ENCODE assay signal across 8 mouse cellular contexts in the genomic region with DNA sequence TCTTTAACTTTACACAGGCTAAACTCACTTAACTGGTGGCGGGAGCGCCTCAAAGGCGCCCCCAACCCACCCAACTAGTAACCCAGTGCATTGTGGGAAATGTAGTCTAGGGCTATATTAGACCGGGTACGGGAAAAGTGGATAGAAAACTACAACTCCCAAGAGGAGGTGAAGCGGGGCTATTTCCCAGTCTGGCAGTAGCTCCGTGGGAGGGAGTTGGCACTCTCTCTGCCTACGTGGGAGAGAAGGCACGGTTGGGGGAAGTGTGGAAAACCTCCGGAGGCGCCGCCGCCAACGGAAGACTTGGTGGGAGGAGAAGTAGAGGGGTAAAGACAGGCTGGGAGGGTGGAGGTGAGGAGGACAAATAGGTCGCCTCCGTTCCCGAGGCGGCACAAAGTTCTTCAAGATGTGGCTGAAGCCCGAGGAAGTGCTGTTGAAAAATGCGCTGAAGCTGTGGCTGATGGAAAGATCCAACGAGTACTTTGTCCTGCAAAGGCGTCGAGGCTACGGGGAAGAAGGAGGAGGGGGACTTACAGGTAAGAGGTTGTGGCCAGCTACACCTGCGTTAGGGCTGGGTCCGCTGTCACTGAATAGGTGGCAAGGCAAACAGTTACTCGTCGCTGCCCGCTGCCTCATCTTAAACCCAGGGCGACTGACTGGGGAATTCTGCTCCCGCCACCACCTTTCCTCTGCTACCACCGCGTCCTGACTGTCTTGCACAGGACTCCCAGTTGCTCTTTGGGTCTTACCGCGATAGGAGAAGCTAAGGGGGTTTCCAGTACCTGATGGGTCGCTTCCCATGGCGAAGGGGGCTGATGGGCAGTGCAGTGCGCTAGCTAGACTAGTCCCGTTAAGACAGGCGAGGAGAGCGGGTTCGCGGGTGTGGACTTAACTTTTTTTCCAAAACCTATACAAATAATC. TPM values are rescaled to one million over a fixed set of nuclear protein-coding genes. Genes with fewer than 3 reads are reported as not detected.
DNase-seq lines count a peak whose midpoint lies in the region; ATAC-seq lines count a peak whose summit lies in the region.

A gene (plus strand): TSS at position 222 of the 921 bp plus-strand sequence.

- ATAC-seq in heart, embryonic 14.5 days (ENCODE audit: insufficient number of reproducible peaks, insufficient read depth, low FRiP score, low read depth) = peak; percentile 95
- peak; percentile 100 for ATAC-seq in liver, embryonic 13.5 days (ENCODE audit: low read depth)
- ATAC-seq in stomach, embryonic 16.5 days (ENCODE audit: insufficient read depth, low FRiP score) = peak; percentile 99

- no peaks in the 10 kb centered on the region for H3K9me3 ChIP-seq in heart, embryonic 14.5 days (ENCODE audit: control insufficient read depth, low read length)
- H3K9me3 ChIP-seq in liver, embryonic 13.5 days (replicated peaks) = no peaks in the 10 kb centered on the region
- no peaks in the 10 kb centered on the region for H3K9me3 ChIP-seq in stomach, embryonic 16.5 days (replicated peaks; ENCODE audit: control insufficient read depth, low read length)

- 14% methylated on average over 41 of the region's 43 CpGs for WGBS in heart, embryonic 14.5 days
- 9% methylated on average over 43 of the region's 43 CpGs for WGBS in liver, embryonic 13.5 days (ENCODE audit: insufficient replicate concordance)
- 13% methylated on average over 43 of the region's 43 CpGs for WGBS in stomach, embryonic 16.5 days

- no peaks in the 10 kb centered on the region for H3K4me1 ChIP-seq in brown adipose tissue, adult 24 weeks (ENCODE audit: control insufficient read depth, insufficient read depth, insufficient read length, low read length)
- H3K4me1 ChIP-seq in heart, embryonic 14.5 days (ENCODE audit: control insufficient read depth in 2 of 2, insufficient read depth in 2 of 2, low read length in 2 of 2) = no peaks in the 10 kb centered on the region
- H3K4me1 ChIP-seq in liver, embryonic 13.5 days (replicated peaks) = peaks cover 12% of the 10 kb centered on the region
- no peaks in the 10 kb centered on the region for H3K4me1 ChIP-seq in stomach, embryonic 16.5 days (ENCODE audit: control insufficient read depth, insufficient read depth, low read length)

- H3K4me2 ChIP-seq in heart, embryonic 14.5 days (ENCODE audit: low read length) = peak within 1 kb of the TSS; percentile 64
- H3K4me2 ChIP-seq in liver, embryonic 13.5 days = peak within 1 kb of the TSS; percentile 71
- H3K4me2 ChIP-seq in stomach, embryonic 16.5 days (ENCODE audit: low read depth, low read length) = peak within 1 kb of the TSS; percentile 58

- H3K9ac ChIP-seq in heart, embryonic 14.5 days (ENCODE audit: low read length) = peak within 1 kb of the TSS; percentile 76
- peak within 1 kb of the TSS; percentile 71 for H3K9ac ChIP-seq in liver, embryonic 13.5 days
- peak within 1 kb of the TSS; percentile 68 for H3K9ac ChIP-seq in stomach, embryonic 16.5 days (ENCODE audit: low read length)

- H3K27ac ChIP-seq in brown adipose tissue, adult 24 weeks (replicated peaks; ENCODE audit: low read depth, low read length) = peak within 1 kb of the TSS; percentile 60; the same call in 1 of the 2 replicates
- H3K27ac ChIP-seq in heart, embryonic 14.5 days (replicated peaks in 1 of 2; ENCODE audit: control insufficient read depth in 1 of 2, insufficient read depth in 1 of 2, low read depth in 2 of 2, low read length in 2 of 2) = peak within 1 kb of the TSS; percentile 23 to 37; a peak in 3 of 4 replicates
- H3K27ac ChIP-seq in liver, embryonic 13.5 days = no peak within 1 kb of the TSS
- H3K27ac ChIP-seq in stomach, embryonic 16.5 days (ENCODE audit: low read length) = peak within 1 kb of the TSS; percentile 51

- no peaks in the 10 kb centered on the region for H3K36me3 ChIP-seq in heart, embryonic 14.5 days (ENCODE audit: control insufficient read depth, insufficient read depth, low read length)
- H3K36me3 ChIP-seq in liver, embryonic 13.5 days = no peaks in the 10 kb centered on the region
- H3K36me3 ChIP-seq in stomach, embryonic 16.5 days (ENCODE audit: control insufficient read depth, insufficient read depth, low read length) = no peaks in the 10 kb centered on the region

- no peaks in the 10 kb centered on the region for H3K27me3 ChIP-seq in heart, embryonic 14.5 days (ENCODE audit: control insufficient read depth, insufficient read depth, low read length)
- H3K27me3 ChIP-seq in liver, embryonic 13.5 days = no peaks in the 10 kb centered on the region
- H3K27me3 ChIP-seq in stomach, embryonic 16.5 days (ENCODE audit: control insufficient read depth, insufficient read depth, low read length) = no peaks in the 10 kb centered on the region

- DNase-seq in CD4-positive helper T cell, adult 2 months (ENCODE audit: low read depth, low spot score) = peak; percentile 84
- DNase-seq in fibroblast of lung, adult 2 months (ENCODE audit: low read depth) = peak; percentile 78
- DNase-seq in kidney, postnatal 14 days = peak; percentile 88
- peak; percentile 61 for DNase-seq in liver, embryonic 13.5 days
- DNase-seq in neural tube, embryonic 10.5 days (ENCODE audit: extremely low spot score, low spot score) = peak; percentile 54

- H3K4me3 ChIP-seq in brown adipose tissue, adult 24 weeks (ENCODE audit: insufficient read depth, low read depth, low read length) = peak within 1 kb of the TSS; percentile 84
- peak within 1 kb of the TSS; percentile 60 to 68 for H3K4me3 ChIP-seq in heart, embryonic 14.5 days (ENCODE audit: control insufficient read depth in 1 of 2, insufficient read depth in 1 of 2, low read depth in 1 of 2, low read length in 2 of 2)
- peak within 1 kb of the TSS; percentile 68 for H3K4me3 ChIP-seq in liver, embryonic 13.5 days (replicated peaks)
- H3K4me3 ChIP-seq in stomach, embryonic 16.5 days (replicated peaks; ENCODE audit: low read length) = peak within 1 kb of the TSS; percentile 59

RNA-seq across cellular contexts. Expression of the gene that starts here (rescaled TPM):
- 3.7 and 6.1 TPM in 2 replicates for polyA plus RNA-seq in brown adipose tissue, adult 24 weeks (2012; ENCODE audit: insufficient read depth, insufficient read length, missing spikeins)
- polyA plus RNA-seq in heart, embryonic 14.5 days (2014; fragmentation: Nextera tagmentation; extraction: Ambion mirVana) = 2.1 and 2.7 TPM in 2 replicates
- 0.68 and 0.85 TPM in 2 replicates for polyA plus RNA-seq in liver, embryonic 13.5 days (2015; fragmentation: Nextera tagmentation; extraction: Ambion mirVana)
- 4.1 and 4.7 TPM in 2 replicates for polyA plus RNA-seq in stomach, embryonic 16.5 days (2015; fragmentation: Nextera tagmentation; extraction: Ambion mirVana)

Comparison
In these comparisons a context has a peak if more than half of its experiments do, and no peak if none do; other contexts are left out.
1. Peak in DNase-seq, ATAC-seq, H3K4me3 ChIP-seq, H3K9ac ChIP-seq and H3K4me2 ChIP-seq in liver, embryonic 13.5 days; RNA of the gene not detected or under 1 TPM.